Mouse (Mus musculus) spleen, adult 18-20 months (tissue): ENCODE results near the gene Olfml3.

Experiments used
- DNase-seq, 2 experiments: peaks; one replicate each; pipeline ENCODE4 v3.0.0; 2022; ENCODE audit warnings: mixed read lengths in 2 of 2

The Olfml3 gene

GRCm38 (mm10) chr3:103704661-103705060 is 33.1 kb downstream of the Olfml3 start:
- no peak for DNase-seq

GRCm38 (mm10) chr3:103696388-103696925 is 41.3 kb downstream of the Olfml3 start:
- DNase-seq = no peak

GRCm38 (mm10) chr3:103695556-103695955 is 42.2 kb downstream of the Olfml3 start:
- DNase-seq = no peak

GRCm38 (mm10) chr3:103690506-103690905 is 47.3 kb downstream of the Olfml3 start:
- DNase-seq = no peak

- no peak for DNase-seq
Observed at GRCm38 (mm10) chr3:103689043-103689442, 48.8 kb downstream of the Olfml3 start.

- DNase-seq = no peak
Observed at GRCm38 (mm10) chr3:103683966-103684319, 53.9 kb downstream of the Olfml3 start.

- no peak for DNase-seq
Observed at GRCm38 (mm10) chr3:103683234-103683965, 54.4 kb downstream of the Olfml3 start.

- DNase-seq = no peak
Observed at GRCm38 (mm10) chr3:103682473-103682872, 55.3 kb downstream of the Olfml3 start.

GRCm38 (mm10) chr3:103678811-103679210 is 59.0 kb downstream of the Olfml3 start:
- DNase-seq = no peak

GRCm38 (mm10) chr3:103672716-103673115 is 65.1 kb downstream of the Olfml3 start:
- no peak for DNase-seq
